ENCODE assay signal across 7 mouse cellular contexts in the genomic region with DNA sequence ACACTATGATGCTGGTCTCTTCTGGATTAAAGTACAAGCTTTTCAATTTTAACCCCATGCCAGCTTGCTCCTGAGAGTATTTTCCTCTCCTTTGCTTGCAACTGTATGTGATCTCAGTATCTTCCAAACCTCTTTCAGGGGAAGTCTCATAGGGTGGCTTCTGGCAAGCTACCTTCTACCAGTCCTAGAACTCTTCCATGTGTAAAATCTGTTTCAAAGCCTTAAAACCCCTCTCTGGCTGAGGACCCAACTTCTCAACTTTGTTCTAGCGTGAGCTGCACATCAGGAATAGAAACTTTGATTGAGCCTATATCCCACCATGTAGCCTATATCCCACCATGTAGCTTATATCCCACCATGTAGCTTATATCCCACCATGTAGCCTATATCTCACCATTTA. TPM values are rescaled to one million over a fixed set of nuclear protein-coding genes. Genes with fewer than 3 reads are reported as not detected.
DNase-seq lines count a peak whose midpoint lies in the region; ATAC-seq lines count a peak whose summit lies in the region.

No protein-coding gene starts in this region.

- no peak for ATAC-seq in lung, embryonic 16.5 days (ENCODE audit: low read depth)
- ATAC-seq in forebrain, embryonic 12.5 days (ENCODE audit: low FRiP score) = no peak
- no peak for ATAC-seq in limb, embryonic 15.5 days (ENCODE audit: insufficient number of reproducible peaks, low FRiP score, low TSS enrichment, low read depth)
- no peak for ATAC-seq in stomach, embryonic 15.5 days (ENCODE audit: insufficient read depth, low FRiP score, low read depth)

- WGBS in lung, embryonic 16.5 days = 86% methylated on average over 1 of the region's 1 CpGs
- WGBS in forebrain, embryonic 12.5 days = 90% methylated on average over 1 of the region's 1 CpGs
- 67% methylated on average over 1 of the region's 1 CpGs for WGBS in limb, embryonic 15.5 days
- 68% methylated on average over 1 of the region's 1 CpGs for WGBS in stomach, embryonic 15.5 days

- H3K27ac ChIP-seq in lung, embryonic 16.5 days (ENCODE audit: low read length) = no peak overlapping the region
- no peak overlapping the region for H3K27ac ChIP-seq in forebrain, embryonic 12.5 days
- H3K27ac ChIP-seq in limb, embryonic 15.5 days = peak overlapping the region; percentile 7; the same call in 1 of the 2 replicates
- peak overlapping the region; percentile 46; the same call in 1 of the 2 replicates for H3K27ac ChIP-seq in stomach, embryonic 15.5 days

- DNase-seq in lung, adult 18-20 months = no peak
- DNase-seq in spleen, postnatal 36 days (ENCODE audit: low spot score in 2 of 2) = no peak
- DNase-seq in cerebellum, postnatal 10 days = no peak

- H3K4me2 ChIP-seq in lung, embryonic 16.5 days (ENCODE audit: low read depth, low read length) = peak overlapping the region; percentile 82
- peak overlapping the region; percentile 91 for H3K4me2 ChIP-seq in forebrain, embryonic 12.5 days
- peak overlapping the region; percentile 88 for H3K4me2 ChIP-seq in limb, embryonic 15.5 days
- H3K4me2 ChIP-seq in stomach, embryonic 15.5 days = peak overlapping the region; percentile 86

- H3K9ac ChIP-seq in lung, embryonic 16.5 days (ENCODE audit: low read length) = peak overlapping the region; percentile 63
- H3K9ac ChIP-seq in forebrain, embryonic 12.5 days = no peak overlapping the region
- no peak overlapping the region for H3K9ac ChIP-seq in limb, embryonic 15.5 days
- H3K9ac ChIP-seq in stomach, embryonic 15.5 days = no peak overlapping the region

- no peaks in the 10 kb centered on the region for H3K9me3 ChIP-seq in lung, embryonic 16.5 days (ENCODE audit: control insufficient read depth, low read length)
- no peaks in the 10 kb centered on the region for H3K9me3 ChIP-seq in forebrain, embryonic 12.5 days
- H3K9me3 ChIP-seq in limb, embryonic 15.5 days = no peaks in the 10 kb centered on the region
- no peaks in the 10 kb centered on the region for H3K9me3 ChIP-seq in stomach, embryonic 15.5 days

- peak overlapping the region; percentile 54 for H3K4me3 ChIP-seq in lung, embryonic 16.5 days (ENCODE audit: low read length)
- peak overlapping the region; percentile 50; the same call in 1 of the 2 replicates for H3K4me3 ChIP-seq in forebrain, embryonic 12.5 days (replicated peaks)
- H3K4me3 ChIP-seq in limb, embryonic 15.5 days = peak overlapping the region; percentile 47
- H3K4me3 ChIP-seq in stomach, embryonic 15.5 days (replicated peaks) = peak overlapping the region; percentile 47

- no peaks in the 10 kb centered on the region for H3K36me3 ChIP-seq in lung, embryonic 16.5 days (ENCODE audit: control insufficient read depth, insufficient read depth, low read length)
- no peaks in the 10 kb centered on the region for H3K36me3 ChIP-seq in forebrain, embryonic 12.5 days (replicated peaks)
- H3K36me3 ChIP-seq in limb, embryonic 15.5 days = no peaks in the 10 kb centered on the region
- H3K36me3 ChIP-seq in stomach, embryonic 15.5 days = no peaks in the 10 kb centered on the region

- H3K27me3 ChIP-seq in lung, embryonic 16.5 days (ENCODE audit: control insufficient read depth, insufficient read depth, low read depth, low read length) = no peaks in the 10 kb centered on the region
- peaks cover 24% of the 10 kb centered on the region for H3K27me3 ChIP-seq in forebrain, embryonic 12.5 days
- no peaks in the 10 kb centered on the region for H3K27me3 ChIP-seq in limb, embryonic 15.5 days
- H3K27me3 ChIP-seq in stomach, embryonic 15.5 days (replicated peaks) = peaks cover 6% of the 10 kb centered on the region; the same call in 1 of the 2 replicates

- H3K4me1 ChIP-seq in lung, embryonic 16.5 days (replicated peaks; ENCODE audit: control insufficient read depth, insufficient read depth, low read length) = peaks cover 8% of the 10 kb centered on the region; the same call in 1 of the 2 replicates
- H3K4me1 ChIP-seq in forebrain, embryonic 12.5 days = peaks cover 16% of the 10 kb centered on the region
- H3K4me1 ChIP-seq in limb, embryonic 15.5 days = peaks cover 20% of the 10 kb centered on the region
- H3K4me1 ChIP-seq in stomach, embryonic 15.5 days = 0 out of 2 replicates have a peak, but pooled peaks cover 3% of the 10 kb centered on the region

RNA-seq across cellular contexts. Expression of a gene that starts 1.1 kb away (rescaled TPM):
- polyA plus RNA-seq in lung, embryonic 16.5 days (2015; fragmentation: Nextera tagmentation; extraction: Ambion mirVana) = 7.3 and 7.4 TPM in 2 replicates
- polyA plus RNA-seq in forebrain, embryonic 12.5 days (2016; fragmentation: Nextera tagmentation; extraction: Ambion mirVana) = 4.7 and 4.9 TPM in 2 replicates
- polyA plus RNA-seq in limb, embryonic 15.5 days (2015; fragmentation: Nextera tagmentation; extraction: Ambion mirVana) = 6.9 and 7.4 TPM in 2 replicates
- polyA plus RNA-seq in stomach, embryonic 15.5 days (2015; fragmentation: Nextera tagmentation; extraction: Ambion mirVana) = 4.9 and 6.5 TPM in 2 replicates

Comparison
In these comparisons a context has a peak if more than half of its experiments do, and no peak if none do; other contexts are left out.
1. H3K27ac ChIP-seq: peak in limb, embryonic 15.5 days (single experiment) and stomach, embryonic 15.5 days (single experiment); none in lung, embryonic 16.5 days (single experiment) and forebrain, embryonic 12.5 days (single experiment).
2. Peak in every context shown above with its lines, with median percentiles within 50 percentile points of each other: H3K4me2 ChIP-seq and H3K4me3 ChIP-seq.